Mouse (Mus musculus): Measurements from ENCODE around the gene Psors1c2. TPM values are rescaled to one million over a fixed set of nuclear protein-coding genes. Genes with fewer than 3 reads are reported as not detected.

The Psors1c2 gene
- total and polyA plus RNA-seq, 2 experiments from 2014 or later, result 0.59 TPM; not detected in 1

DNA sequence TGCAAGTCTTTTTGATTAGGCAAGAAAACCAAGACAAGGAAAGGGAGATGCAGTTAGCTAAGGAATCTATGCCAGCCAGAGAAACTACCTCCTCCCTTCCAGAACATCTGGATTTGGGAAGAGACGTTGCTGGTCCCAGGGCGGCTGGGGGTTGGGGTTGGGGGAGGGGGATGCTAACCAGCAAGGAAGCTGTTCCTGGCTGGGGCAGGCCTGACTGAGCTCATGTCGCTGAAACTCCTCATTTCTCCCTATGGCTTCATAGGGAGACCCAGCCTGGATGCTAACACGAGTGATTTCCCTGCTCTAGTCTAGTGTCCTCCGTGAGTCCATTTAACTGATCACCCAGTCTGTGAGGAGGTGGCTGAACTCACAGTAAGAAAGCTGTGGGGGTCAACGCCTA lies 30.8 kb upstream of the Psors1c2 start:
- Histone ChIP-seq H3K4me1 (ENCODE audit: insufficient read depth, low read length) (no peaks in the 10 kb centered on the region), H3K27ac (no peak overlapping the region), H3K27me3 (ENCODE audit: insufficient read depth, low read length) (peaks cover 5% of the 10 kb centered on the region; the same call in 1 of the 2 replicates), H3K4me2 (ENCODE audit: low read depth, low read length) (no peak overlapping the region), H3K4me3 (ENCODE audit: low read length) (no peak overlapping the region), H3K9me3 (ENCODE audit: low read length) (no peaks in the 10 kb centered on the region), H3K36me3 (ENCODE audit: insufficient read depth, low read length) (no peaks in the 10 kb centered on the region), H3K9ac (replicated peaks; ENCODE audit: low read length) (no peak overlapping the region)
- ATAC-seq, result no peak
- 10% methylated on average over 6 of the region's 6 CpGs for WGBS
- TF ChIP-seq CTCF (IDR thresholded peaks at IDR 0.05; ENCODE audit: low read depth), result no peak
- DNase-seq (ENCODE audit: low spot score), result no peak

GRCm38 (mm10) chr17:35502762-35503161 lies 30.2 kb upstream of the Psors1c2 start:
- no peak for ATAC-seq
- WGBS, result 52% methylated on average over 5 of the region's 5 CpGs
- no peak for TF ChIP-seq CTCF (IDR thresholded peaks at IDR 0.05; ENCODE audit: low read depth)

DNA sequence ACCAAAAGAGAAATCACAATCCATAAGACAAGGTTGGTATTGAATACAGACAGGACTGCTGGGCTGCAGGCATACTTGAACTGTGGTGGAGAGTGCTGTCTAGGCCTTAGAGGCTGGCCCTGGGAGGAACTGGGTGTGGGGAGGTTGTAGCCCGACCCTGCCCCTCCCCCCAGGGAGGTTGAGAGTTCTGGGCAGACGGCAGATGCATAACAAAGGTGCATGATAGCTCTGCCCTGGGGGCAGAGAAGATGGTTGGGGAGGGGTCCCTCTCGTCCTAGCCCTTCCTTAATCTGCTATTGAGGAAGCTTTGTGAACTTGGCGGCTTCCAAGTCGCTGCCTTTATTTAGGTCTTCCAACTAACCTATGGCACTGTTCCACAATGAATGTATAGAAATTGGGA lies 29.2 kb upstream of the Psors1c2 start:
- peaks cover 5% of the 10 kb centered on the region; the same call in 1 of the 2 replicates for H3K27me3 ChIP-seq (ENCODE audit: insufficient read depth, low read length)
- no peaks in the 10 kb centered on the region for H3K36me3 ChIP-seq (ENCODE audit: insufficient read depth, low read length)
- no peak overlapping the region for H3K4me3 ChIP-seq (ENCODE audit: low read length)
- H3K4me1 ChIP-seq (ENCODE audit: insufficient read depth, low read length), result no peaks in the 10 kb centered on the region
- no peak for DNase-seq (ENCODE audit: low spot score)
- no peak overlapping the region for H3K4me2 ChIP-seq (ENCODE audit: low read depth, low read length)
- no peak for ATAC-seq
- H3K9ac ChIP-seq (replicated peaks; ENCODE audit: low read length), result no peak overlapping the region
- H3K9me3 ChIP-seq (ENCODE audit: low read length), result no peaks in the 10 kb centered on the region
- no peak overlapping the region for H3K27ac ChIP-seq
- TF ChIP-seq CTCF (IDR thresholded peaks at IDR 0.05; ENCODE audit: low read depth), result no peak
- WGBS, result 22% methylated on average over 5 of the region's 5 CpGs

More at GRCm38 (mm10) chr17:35502762-35503161, 30.2 kb upstream of the Psors1c2 start:
- Histone ChIP-seq H3K27ac (no peak overlapping the region), H3K4me2 (ENCODE audit: low read depth, low read length) (no peak overlapping the region), H3K9ac (replicated peaks; ENCODE audit: low read length) (no peak overlapping the region), H3K9me3 (ENCODE audit: low read length) (no peaks in the 10 kb centered on the region), H3K4me3 (ENCODE audit: low read length) (no peak overlapping the region), H3K4me1 (ENCODE audit: insufficient read depth, low read length) (no peaks in the 10 kb centered on the region), H3K36me3 (ENCODE audit: insufficient read depth, low read length) (no peaks in the 10 kb centered on the region), H3K27me3 (ENCODE audit: insufficient read depth, low read length) (peaks cover 5% of the 10 kb centered on the region; the same call in 1 of the 2 replicates)
- DNase-seq (ENCODE audit: low spot score), result no peak

GRCm38 (mm10) chr17:35504628-35505481 lies 28.1 kb upstream of the Psors1c2 start:
- no peaks in the 10 kb centered on the region for H3K36me3 ChIP-seq (ENCODE audit: insufficient read depth, low read length)
- WGBS, result 23% methylated on average over 8 of the region's 8 CpGs

DNA sequence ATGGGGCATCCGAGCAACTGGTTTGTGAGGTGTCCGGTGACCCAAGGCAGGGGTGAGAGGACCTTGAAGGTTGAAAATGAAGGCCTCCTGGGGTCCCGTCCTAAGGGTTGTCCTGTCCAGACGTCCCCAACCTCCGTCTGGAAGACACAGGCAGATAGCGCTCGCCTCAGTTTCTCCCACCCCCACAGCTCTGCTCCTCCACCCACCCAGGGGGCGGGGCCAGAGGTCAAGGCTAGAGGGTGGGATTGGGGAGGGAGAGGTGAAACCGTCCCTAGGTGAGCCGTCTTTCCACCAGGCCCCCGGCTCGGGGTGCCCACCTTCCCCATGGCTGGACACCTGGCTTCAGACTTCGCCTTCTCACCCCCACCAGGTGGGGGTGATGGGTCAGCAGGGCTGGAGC lies 27.2 kb upstream of the Psors1c2 start, which contains the start of gene Pou5f1:
Pou5f1 (plus strand) TSS at position 243 of the 400 bp plus-strand sequence.
- TF ChIP-seq CTCF (IDR thresholded peaks at IDR 0.05; ENCODE audit: low read depth), result no peak
- H3K27me3 ChIP-seq (ENCODE audit: insufficient read depth, low read length), result peaks cover 5% of the 10 kb centered on the region; the same call in 1 of the 2 replicates
- H3K4me3 ChIP-seq (ENCODE audit: low read length), result no peak within 1 kb of the TSS
- H3K9ac ChIP-seq (replicated peaks; ENCODE audit: low read length), result no peak within 1 kb of the TSS
- DNase-seq (ENCODE audit: low spot score) (no peak), ATAC-seq (no peak)
- WGBS, result 31% methylated on average over 13 of the region's 13 CpGs
- no peaks in the 10 kb centered on the region for H3K4me1 ChIP-seq (ENCODE audit: insufficient read depth, low read length)
- H3K27ac ChIP-seq, result no peak within 1 kb of the TSS
- no peaks in the 10 kb centered on the region for H3K9me3 ChIP-seq (ENCODE audit: low read length)
- no peaks in the 10 kb centered on the region for H3K36me3 ChIP-seq (ENCODE audit: insufficient read depth, low read length)
- H3K4me2 ChIP-seq (ENCODE audit: low read depth, low read length), result no peak within 1 kb of the TSS

More at GRCm38 (mm10) chr17:35504628-35505481, 28.1 kb upstream of the Psors1c2 start:
- Histone ChIP-seq H3K4me2 (ENCODE audit: low read depth, low read length) (no peak overlapping the region), H3K9ac (replicated peaks; ENCODE audit: low read length) (no peak overlapping the region), H3K9me3 (ENCODE audit: low read length) (no peaks in the 10 kb centered on the region), H3K27ac (no peak overlapping the region), H3K4me3 (ENCODE audit: low read length) (no peak overlapping the region), H3K4me1 (ENCODE audit: insufficient read depth, low read length) (no peaks in the 10 kb centered on the region), H3K27me3 (ENCODE audit: insufficient read depth, low read length) (peaks cover 5% of the 10 kb centered on the region; the same call in 1 of the 2 replicates)
- DNase-seq (ENCODE audit: low spot score), result no peak
- TF ChIP-seq CTCF (IDR thresholded peaks at IDR 0.05; ENCODE audit: low read depth), result no peak
- ATAC-seq, result no peak

DNA sequence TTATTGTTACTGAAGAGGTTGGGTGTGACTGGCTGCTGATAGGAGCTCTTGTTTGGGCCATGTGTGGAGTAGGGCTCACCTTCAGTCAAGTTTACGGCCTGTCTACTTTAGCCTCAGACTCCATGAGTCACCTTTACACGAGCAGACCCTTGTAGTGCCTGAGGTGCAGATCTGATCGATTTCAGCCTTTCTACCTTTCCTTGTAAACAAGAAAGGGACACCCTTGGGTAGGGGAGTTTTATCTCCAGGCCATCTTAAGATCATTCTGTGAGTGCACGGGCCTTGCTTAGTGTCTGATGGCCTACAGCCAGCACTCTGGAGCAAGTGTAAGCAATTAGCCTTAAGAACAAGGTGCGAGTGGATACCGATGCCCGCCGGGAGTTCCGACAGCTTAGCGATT lies 26.1 kb upstream of the Psors1c2 start:
- no peak overlapping the region for H3K27ac ChIP-seq
- ATAC-seq (no peak), DNase-seq (ENCODE audit: low spot score) (no peak)
- WGBS, result 21% methylated on average over 10 of the region's 10 CpGs
- TF ChIP-seq CTCF (IDR thresholded peaks at IDR 0.05; ENCODE audit: low read depth), result no peak
- H3K9me3 ChIP-seq (ENCODE audit: low read length), result no peaks in the 10 kb centered on the region
- no peaks in the 10 kb centered on the region for H3K36me3 ChIP-seq (ENCODE audit: insufficient read depth, low read length)
- no peaks in the 10 kb centered on the region for H3K4me1 ChIP-seq (ENCODE audit: insufficient read depth, low read length)
- no peak overlapping the region for H3K4me3 ChIP-seq (ENCODE audit: low read length)
- H3K9ac ChIP-seq (replicated peaks; ENCODE audit: low read length), result no peak overlapping the region
- peaks cover 5% of the 10 kb centered on the region; the same call in 1 of the 2 replicates for H3K27me3 ChIP-seq (ENCODE audit: insufficient read depth, low read length)
- H3K4me2 ChIP-seq (ENCODE audit: low read depth, low read length), result no peak overlapping the region

Data from hindbrain, postnatal 0 days (tissue).